Mouse (Mus musculus) cerebellum, adult 11 months (tissue): ENCODE results near the gene Slc28a3.

ENCODE experiments used
- DNase-seq: peaks from one replicate; pipeline ENCODE4 v3.0.0; 2022

The Slc28a3 gene

DNA sequence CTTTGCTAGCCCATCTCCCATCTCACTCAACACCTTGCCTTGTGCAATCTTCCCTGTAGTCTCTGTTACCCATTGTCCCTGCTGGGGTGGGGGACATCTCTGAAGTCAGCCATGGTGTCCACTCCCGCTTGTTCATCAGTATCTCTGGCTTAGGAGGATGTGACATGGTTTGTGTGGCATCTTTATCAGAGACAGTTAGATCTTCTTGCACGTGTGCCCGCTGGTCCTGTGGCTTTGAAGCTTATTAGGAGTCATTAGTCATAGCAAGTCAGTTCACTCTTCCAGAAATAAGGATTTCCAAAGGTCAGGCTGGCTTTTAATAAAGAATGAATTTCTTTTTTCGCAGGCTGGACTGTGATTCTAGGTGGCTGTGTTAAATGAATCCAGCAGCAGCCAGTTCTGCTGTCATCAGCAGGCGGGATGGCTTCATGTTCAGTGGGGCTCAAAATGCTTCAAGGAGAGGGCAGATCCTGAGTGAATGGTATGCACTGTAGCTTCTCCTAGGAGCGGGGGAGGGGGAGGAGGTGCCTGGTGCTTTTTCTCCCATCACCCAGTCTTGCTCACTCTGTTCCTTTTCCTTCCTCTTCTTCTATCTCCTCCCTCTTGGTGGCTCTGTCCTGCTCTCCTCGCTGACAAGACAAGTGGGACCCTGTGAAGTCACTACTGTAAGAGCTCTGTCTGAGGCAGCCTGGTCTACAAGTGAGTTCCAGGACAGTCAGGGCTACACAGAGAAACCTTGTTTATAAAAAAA is 89.9 kb downstream of the Slc28a3 start:
- DNase-seq = no peak

DNA sequence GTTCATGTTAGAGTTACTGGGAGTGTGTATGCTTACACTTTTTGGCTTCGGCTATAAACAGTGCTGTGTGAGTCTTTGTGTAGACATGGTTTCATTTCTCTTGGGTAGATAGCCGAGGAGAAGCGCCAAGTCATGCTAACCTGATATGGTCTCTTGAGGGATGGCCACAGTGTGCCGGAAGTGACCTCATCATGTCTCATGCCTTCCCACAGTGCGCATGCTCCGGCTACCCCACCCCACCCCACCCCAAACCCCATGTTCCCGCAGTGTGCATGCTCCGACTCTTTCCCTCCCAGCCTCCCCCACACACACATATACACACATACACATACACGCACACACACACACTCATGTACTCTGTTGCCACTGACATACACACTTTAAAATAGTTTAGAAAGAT is 90.6 kb downstream of the Slc28a3 start:
- no peak for DNase-seq

DNA sequence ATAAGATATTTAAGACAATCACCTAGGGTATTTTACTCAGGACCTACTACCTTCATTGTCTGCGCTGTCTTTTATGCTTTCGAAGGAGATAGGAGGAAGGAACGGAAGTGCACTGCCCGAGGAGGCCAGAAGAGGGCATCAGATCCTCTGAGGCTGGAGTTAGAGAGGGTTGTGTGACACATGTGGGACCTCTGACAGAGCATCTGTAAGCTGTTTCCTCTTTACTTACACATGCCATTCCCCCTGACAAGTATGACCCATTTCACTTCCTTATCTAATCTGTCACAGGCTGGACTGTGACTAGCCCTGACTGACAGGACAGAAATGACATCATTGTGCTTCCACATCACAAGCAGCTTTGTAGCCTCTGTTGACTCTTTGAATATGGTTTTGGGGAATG is 94.4 kb downstream of the Slc28a3 start:
- no peak for DNase-seq

DNA sequence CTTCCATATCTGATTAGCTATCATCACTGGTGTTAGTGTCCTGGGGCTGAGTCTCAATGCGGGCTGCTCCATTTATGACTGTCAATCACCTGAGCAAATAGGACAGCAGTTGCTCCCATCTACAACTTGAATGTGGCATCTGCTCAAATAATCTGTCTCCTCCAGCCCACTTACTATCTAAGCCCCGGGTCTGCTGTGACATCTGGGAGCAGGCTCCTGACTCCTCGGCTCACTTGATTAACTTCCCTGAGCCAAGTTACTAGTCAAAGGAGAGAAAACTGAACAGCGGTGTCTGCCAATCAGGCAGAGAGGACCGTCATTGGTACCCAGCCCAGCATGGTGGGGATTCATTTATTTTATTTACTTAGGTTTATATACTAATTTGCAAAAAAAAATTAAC is 95.0 kb downstream of the Slc28a3 start:
- no peak for DNase-seq

DNA sequence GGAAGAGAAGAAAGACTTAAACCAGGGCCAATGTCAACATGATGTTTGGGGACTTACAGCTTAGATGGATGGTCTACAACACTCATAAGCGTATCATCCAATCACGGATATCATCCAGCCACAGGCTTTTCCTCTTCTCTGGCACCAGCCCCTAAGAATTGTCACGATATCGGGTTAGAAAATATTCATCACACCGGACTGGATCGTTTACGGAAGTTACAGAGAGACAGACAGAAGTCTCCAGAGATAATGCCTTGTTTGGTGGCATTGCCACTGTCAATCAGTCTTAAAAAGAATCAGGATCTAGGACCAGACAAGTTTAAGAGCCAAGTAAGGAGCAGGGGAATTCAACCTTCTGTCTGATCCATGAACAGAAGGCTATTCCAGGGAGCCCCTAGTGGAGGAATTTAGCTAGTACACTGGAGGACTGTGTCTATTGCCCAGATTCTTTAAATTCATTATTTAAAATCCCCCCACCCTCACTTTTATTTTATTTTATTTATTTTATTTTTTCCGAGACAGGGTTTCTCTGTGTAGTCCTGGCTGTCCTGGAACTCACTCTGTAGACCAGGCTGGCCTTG is 96.4 kb downstream of the Slc28a3 start:
- DNase-seq = no peak

DNA sequence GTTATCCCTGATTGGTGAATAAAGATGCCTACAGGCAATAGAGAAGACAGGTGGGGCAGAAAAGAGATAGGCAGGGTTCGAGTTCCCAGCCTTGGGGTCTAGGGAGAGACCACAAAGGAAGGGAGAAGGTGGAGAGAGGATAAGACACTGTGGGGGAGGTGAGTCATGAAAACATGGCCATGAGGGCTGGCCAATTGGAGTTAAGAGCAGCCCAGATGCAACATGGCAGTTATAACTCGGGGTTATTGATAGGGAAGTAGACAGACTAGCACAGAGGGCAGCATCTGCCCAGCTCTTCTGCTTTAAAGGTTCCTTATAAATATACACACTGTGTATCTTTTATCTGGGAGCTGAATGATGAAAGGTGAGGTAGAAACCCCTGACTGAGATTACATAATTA is 98.8 kb downstream of the Slc28a3 start:
- DNase-seq = no peak

DNA sequence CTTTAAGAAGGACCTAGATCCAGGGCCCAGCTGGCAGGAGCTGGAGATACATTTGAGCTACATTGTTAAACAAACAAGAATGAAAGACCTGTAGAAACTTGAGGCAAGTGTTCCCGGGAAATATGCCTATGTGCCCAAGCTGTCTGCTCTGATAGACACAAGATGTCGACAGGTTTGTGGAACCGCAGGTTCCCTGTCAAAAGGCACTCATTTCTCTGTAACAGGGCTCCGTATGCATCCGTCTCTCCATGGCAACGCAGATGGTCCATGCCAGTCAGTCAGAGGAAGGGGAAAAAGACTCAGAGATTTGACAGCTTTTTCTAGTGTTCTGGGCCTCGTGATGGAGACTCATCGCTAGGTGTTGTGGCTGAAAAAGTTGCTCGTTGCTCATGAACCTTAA is 99.4 kb downstream of the Slc28a3 start:
- DNase-seq = no peak

DNA sequence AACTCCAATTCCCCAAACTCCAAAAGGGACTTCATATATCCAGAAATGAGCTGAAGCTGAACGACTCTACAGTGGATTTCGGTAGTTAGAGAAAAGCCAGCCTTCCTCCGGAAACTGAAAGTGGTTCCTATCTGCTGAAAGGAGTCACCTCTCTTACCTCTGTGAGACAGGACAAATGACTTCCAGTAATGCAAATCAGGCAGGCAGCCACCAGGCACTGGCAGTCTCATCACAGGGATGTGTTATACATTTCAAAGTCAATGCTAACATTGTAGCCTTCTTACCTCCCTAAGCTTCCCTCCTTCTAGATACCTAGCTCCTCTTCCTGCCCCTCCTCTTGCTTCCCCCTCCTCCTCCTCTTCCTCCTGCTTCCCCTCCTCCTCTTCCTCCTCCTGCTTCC is 101.4 kb downstream of the Slc28a3 start:
- DNase-seq = no peak

DNA sequence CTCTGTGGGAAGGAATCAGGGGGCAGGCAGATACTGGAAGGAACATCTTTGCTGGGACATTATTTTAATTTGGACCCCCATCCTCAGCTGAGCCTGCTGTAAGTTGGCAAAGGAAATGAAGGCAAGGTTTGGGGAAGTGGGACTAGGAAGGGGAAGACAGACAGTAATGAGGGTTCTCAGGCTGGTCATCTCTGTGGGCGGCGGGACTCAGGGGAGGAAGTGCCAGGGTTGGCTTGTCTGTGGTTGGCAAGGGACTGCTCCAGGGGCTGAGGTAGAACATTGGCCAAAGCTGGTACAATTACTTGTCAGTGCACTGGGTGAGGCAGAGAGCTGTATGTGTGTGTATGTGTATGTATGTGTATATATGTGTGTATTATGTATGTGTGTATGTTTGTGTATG is 107.1 kb downstream of the Slc28a3 start:
- DNase-seq = no peak

DNA sequence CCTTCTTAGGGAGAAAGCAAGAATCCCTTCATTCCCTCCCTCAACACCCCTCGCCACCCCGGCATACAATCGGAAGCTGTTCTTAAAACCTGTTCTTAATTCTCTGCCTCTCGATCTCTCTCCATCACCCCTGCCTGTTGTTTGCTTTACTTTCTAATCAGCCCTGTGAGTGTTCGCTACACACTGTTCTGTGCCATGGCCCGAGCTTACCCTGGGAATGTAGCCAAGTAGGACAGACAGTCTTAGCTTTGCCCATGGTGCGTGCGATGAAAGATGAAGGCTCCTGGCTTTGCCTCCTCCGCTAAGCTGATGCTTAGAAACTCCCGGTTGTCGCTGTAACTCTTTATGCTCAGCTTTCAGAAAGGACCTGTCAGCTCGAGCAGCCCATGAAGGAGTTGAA is 112.9 kb downstream of the Slc28a3 start:
- DNase-seq = no peak
